Mouse (Mus musculus) kidney, adult 8-10 months (tissue): ENCODE measurements around the gene Foxd3.
"Not testable (repeated sequence)": the region's sequence is repeated elsewhere in the genome, so short reads cannot be mapped to it uniquely, and the experiment has no call there.

Source experiments
- DNase-seq, 2 experiments: peaks; one replicate each; pipeline ENCODE4 v3.0.0; 2022

Foxd3 gene

DNA sequence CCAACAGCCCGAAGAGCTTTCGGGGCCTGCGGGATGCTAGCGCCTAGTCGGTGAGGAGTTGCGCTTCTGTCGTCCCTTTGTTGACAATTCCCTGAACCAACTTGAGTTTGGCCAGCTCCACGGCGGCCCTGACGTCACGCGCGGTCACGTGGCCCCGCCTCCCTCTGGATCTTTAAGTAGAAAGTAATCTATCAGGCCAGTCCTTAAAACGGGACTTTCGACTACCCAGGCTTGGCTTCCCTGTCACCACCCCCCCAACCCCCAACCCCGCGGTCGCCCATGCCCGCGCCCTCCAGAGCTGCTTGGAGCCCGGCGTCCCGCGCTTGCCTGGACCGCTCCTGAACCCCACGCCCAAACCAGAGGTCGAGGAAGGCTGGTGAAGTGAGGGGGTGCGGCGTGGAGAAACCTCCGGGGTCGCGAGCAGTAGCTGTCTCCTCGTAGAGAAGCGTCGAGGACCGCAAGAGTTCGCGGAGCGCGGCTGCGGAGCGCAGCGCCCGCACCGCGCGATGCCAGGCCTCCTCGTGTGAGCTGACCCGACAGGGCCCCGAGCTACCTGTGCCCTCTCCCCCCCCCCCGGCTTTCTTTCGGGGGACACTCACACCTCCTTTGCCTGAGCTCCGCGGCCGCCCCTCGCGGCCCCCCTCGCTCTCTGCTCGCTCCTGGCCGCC lies at the start of gene Foxd3:
TSS of gene Foxd3 (plus strand) at position 363 of the 668 bp plus-strand sequence.
- no peak for DNase-seq

DNA sequence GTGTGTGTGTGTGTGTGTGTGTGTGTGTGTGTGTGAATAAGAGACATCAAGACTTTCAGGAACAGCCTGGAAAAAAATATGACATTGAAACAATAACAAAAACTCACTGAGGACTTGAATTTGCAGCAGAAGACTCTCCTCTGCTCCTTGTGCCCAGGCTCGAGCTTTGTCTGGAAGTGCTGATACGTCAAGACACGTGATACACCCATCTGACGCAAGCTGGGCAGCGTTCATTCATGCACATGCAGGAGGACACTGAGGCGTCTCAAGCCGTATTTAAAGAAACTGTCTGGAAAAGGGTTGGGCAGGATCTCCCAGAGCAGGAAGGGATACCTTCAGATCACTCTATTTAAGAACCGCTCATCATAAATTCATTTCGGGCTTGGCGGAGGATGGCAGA lies 43.9 kb upstream of the Foxd3 start:
- no peak for DNase-seq

DNA sequence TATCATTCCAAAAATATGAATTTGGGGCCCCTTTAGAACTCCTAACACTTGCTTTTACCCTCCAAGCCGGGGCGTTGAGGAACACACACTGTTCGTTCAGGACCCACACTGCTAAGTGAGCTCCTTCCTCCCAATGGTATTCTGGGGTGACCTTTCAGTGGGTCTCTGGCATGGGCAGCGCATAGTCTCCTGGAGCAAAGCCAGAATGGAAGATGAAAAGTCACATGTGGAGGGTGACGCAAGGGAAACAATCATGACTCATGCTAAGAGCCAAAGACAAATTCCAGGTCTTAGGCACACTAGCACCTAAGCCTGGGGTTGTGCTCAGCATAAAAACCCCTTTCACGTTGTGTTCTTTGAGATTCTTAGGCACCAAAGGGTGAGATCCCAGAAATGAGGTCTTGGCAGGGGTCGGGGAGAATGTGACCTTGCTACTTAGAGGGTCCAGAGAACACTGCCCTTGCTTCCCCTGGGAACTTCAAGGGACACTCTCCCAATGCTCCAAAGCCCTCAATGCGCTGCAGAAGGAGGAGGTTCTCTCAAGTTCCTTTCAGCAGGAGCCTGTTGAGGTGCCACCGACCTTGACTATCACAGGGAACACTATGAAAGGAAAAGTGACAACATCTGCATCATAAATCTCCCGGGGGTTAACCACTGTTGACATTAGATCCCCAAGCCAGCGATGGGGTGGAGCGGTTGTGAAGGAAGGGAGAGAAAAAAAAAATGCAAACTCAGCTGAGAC lies 43.3 kb upstream of the Foxd3 start:
- no peak for DNase-seq

DNA sequence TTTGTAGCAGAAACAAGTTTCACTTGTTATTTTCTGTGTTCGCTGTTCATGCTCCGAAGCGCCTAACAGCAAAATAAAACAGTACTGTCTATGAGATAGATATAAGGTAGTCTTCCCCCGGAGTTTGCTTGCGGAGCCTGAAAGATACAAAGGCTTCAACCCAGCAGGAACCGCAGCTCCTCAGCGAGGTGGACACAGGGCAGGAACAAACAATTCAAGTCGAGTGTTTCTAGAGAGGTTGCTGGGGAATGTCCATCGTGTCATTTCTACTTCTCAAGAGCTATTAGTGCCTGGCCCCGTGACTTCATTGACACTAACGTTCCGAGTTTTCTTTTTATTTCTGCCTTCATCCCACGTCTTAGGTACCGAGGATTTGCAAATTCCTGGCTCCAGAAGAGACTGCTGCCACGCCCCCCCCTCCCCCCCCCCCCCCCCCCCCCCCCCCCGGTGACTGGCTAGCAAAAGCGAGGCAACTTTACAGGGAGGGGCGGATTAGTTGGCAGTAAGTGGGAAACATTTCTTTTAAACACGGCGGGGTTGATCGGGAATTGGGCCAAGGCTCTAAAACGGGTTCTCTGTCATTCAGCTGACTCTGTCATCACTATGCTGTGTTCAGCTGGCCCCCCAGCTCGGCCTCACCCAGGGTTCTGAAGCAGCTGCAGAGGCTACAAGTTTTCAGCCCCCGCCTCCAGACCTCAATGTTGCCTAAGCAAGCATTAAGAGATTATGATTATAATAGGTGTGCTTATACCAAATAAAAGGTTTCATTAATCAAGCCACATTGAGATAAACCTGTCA lies 29.9 kb upstream of the Foxd3 start:
- no peak for DNase-seq

DNA sequence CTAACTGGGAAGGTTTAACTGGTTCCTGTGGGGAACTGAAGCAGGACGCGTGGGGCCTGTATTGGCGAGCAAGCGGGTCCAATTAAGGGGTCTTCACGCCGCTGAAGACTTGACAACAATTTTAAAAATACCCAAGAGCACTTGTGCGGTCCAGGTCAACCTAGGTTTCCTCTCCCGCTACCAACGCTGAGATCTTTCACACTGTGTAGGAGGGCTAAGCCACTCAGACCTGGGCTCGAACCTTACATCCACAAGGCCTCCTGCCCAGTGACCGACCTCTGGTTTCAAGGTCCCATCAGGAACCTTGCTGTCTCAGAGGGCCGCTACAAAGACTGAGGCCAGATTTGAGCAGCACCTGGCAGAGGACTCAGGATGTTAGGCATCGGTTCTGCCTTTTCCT lies 29.0 kb upstream of the Foxd3 start:
- no peak for DNase-seq

DNA sequence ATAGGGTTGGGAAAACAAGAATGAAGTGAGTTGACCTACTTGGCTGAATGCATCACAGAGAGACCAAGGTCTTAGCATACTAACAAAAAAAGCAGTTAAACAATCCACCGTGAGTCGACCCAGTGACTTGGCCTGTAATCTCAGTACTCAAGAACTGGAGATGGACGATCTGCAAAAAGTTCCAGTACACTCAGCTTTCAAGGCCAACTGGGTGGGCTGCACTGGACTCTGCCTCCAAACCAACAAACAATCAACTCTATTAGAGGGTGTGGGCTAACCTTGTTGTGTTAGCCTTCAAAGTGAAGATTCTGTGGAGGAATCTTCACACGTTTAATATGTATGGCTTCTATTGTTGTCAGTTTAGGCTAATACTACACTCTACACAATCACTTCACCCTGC lies 20.1 kb upstream of the Foxd3 start:
- DNase-seq = no peak

DNA sequence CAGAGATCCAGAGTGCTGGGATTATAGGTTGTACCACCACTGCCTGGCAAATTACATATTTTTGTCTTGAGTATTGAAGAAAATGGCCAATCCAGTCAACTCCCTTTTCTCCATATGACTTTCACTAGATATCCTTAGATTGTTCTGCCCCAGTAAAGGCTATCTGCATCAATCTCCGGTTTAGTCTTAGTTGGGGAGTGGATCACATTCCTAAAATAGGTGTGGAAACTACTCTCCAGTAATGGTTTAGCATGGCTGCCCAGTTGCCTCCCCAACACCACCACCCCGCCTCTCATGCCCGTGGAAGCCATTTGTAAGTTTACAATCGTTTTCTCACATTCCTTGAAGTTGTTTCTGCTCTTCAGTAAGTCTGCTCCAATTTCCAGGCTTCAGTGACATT lies 19.4 kb upstream of the Foxd3 start:
- DNase-seq = no peak

DNA sequence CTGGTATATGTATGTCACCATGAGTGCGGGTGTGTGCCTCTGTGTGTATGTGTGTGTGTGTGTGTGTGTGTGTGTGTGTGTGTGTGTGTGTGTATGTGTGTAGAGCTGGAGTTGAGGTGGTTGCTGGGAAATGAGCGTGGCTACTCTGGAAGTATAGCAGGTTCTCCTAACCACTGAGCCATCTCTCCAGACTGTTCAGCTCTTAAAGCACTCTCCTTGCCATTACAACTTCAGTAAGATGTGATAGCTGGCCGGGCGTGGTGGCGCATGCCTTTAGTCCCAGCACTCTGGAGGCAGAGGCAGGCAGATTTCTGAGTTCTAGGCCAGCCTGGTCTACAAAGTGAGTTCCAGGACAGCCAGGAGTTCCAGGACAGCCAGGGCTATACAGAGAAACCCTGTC lies 15.5 kb upstream of the Foxd3 start:
- not testable (repeated sequence) for DNase-seq

DNA sequence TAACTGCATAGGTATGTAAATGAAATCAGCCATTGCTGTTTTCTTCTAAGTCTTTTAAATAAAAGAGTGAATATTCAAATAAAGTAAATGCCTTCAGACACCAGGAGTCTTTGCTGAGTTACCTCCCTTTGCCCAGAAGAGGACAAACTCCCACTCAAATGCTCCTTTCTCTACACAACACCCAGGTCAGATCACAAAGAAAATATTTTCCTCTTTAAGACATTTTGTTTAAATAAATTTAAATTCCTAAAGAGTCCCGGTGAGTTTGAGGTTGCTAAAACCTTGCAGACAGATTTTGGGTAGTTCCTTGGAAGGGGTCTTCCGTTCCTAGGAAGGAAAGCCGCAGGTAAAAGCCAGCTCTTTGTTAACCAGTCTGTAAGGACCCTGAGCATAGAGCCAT lies 14.2 kb upstream of the Foxd3 start:
- DNase-seq = no peak

DNA sequence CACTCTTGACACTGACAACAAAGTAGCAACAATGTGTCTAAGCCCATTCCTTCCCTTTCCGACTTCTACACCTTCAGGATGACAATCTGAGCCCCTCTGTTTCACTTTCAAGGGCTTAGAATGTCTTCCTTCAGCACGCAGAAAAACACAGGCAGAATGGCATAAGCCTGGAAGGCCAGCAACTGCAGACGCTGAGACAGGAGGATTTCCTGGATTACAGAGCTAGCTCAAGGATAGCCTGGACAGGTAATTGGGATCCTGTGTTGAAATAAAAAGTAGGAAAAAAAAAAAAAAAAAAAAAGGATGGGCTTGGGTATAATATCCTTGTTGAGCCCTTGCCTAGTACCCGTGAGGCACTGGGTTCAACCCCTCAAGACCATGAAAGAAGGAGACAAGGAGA lies 10.5 kb upstream of the Foxd3 start:
- DNase-seq = no peak

DNA sequence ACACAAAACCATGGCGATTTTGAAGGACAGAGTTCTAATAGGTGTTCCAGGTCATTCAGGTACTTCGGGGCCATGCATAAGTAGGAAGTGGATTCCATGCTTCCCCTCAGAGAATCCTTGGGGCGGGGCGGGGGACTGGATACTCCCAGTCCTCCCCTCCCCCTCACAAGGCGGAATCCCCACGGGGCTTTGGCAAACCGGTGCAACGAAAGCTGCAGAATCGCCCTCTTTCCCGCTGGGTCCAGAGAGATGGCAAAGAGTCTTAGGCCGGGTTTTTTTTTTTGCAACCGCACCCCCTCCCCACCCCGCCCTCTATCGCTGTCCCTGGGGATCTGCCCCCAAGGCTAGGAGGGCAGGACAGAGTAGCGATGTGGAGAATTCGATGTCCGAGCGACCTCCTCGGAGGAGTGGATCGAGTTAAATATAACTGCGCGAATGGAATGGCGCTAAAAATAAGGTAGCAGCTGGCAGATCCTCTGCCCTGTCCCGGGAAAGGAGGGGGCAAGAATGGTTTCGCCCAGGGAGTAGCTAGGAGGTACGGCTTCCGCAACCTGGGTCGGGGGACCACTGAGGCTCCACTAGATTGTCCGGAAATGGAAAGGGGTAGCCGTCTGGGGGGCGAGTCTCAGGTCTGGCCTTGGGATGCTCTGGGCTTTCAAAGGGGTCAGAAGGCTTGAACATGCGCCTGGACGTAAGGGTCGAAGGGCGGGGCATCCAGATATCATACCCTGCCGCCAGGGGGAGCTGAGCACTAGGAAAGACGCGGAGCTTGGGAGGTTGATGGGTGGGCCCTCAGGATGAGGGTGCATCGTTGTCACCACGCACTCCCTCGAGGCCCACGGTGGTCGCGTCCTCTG lies 5.8 kb upstream of the Foxd3 start:
- no peak for DNase-seq

DNA sequence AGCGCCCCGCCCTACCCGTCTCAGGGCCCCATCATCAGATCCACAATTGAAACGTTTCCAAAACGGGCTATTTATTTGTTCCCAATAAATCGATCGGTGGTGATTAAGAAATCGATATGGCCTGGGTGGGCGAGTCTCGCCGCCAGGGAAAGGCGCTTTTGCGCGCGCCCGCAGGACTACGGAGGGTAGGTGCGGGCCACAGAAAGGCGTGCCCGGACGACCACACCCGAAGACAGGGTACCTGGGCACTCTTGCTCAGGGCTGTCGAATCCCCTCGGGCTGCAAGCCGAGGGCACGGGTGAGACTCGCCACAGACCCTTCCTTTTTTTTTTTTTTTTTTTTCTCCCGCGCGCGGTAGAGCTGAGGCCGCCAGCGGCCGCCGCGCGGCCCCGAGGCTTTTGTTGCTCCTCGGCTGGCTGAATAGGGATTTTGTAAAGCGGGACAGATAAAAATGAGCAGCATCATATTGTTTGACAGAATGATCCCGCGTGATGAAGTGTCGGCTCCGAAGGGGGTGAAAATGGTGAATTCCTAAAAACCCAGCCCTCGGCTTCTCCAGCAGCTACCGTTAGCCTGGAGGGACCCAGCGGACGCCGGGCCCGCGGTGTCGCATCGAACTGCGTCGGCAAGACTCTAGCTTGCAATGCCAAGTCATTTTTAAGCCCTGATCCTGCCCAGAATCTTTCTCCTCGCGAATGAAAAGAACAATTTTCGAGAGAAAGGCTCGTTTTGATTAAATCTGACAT lies 5.0 kb upstream of the Foxd3 start:
- DNase-seq = no peak

DNA sequence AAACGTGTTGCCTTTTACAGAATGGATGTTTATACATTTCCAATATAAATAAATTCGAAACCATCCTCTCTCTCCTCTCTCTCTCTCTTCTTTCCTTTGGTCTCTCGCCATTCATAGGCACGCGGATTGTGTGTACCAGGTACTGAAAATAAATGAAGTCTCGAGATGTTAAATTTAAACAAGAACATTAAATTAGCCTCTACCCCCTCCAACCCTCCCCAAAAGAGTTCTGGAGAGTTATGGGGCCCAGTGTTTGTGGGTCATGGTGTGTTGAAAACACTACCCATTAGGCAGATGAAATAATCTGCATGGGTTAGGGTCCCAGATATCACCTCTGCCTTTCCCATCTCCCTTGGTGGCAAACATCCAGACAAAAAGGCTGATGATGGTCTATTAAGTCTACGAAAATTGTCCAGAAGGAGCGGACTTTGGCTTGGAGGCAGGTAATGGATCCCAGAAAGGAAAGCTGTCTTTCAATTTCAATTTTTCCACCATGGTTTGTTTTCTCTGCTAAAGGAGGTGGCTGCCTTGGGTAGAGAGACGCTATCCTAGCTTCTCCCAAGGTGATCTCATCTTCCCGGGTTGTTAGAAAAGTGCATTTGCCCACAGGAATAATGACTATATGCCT lies 4.2 kb upstream of the Foxd3 start:
- DNase-seq = no peak

DNA sequence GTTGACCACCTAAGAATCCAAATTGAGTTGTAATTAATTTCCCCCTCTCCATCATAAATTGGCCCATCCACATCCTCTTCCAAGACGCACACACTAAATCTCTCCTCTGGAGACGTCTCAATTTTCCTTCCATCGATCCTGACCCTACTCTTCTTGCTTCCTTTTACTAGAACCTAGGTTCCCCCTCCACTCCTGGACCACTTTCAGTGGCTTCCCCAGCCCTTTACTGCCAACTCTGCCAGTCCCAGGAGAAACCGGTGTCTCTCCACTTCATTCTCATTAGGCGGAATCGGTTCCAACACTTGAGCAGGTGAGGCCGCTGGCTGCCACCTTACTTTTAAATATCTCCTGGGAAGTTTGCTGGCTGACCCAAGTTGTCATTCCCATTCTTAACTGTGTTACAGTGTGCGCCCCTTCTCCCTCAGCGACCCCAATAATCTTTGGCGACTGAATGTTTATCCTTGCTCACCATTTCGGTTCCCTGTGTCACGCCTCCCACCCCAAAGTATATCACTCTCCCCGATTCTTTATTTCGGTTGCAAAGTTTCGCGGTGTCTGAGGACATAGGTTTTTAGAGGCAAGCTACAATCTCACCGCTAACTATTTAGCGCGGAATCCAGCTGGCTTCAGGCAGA lies 3.4 kb upstream of the Foxd3 start:
- no peak for DNase-seq

DNA sequence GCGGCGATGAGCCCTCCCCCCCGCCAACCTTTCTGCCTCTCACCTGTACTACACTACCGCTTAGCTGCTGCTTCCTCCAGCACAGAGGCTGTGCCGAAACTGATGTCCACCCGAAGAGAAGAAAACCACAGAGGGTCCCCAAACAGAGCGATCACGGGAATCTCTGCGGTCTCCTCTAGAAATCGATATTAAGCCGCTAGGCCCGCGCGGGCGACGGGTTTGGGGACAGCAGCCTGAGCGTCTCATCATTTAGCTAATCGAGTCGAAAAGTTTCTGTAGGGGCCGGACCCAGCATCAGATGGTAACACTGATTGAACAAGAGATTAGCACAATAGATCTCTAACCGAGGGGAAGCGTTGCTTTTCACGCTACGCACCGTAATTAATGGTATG lies 2.9 kb upstream of the Foxd3 start:
- no peak for DNase-seq

DNA sequence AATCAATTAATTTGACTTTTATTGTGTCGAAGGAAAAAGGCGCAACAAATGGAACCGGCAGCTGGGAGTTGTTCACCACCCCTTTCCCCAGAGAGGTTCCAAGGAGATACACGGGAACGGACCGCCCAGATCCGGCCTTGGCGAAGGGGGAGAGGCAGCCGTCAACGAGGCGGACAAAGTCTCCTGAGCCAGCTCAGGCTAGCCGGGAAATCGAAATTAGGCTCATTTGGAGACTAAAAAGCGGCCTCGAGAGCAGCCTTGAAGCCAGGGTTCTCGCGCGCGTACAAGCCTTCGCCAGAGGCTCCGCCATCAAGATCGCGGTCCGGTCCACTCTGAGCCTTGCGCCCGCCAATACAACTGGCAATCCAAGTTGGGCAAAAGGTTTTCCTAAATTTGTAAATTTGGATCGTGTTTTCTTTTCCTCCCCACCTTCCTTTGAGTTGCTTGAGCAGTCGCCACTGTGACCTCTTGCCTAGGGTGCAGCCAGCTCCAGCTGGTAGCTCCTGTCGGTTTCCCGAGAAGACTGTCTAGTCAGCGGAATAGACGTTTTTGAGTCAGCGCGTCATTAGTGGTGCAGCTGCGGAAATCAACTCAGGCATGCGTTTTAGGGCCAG lies 2.4 kb upstream of the Foxd3 start:
- no peak for DNase-seq

DNA sequence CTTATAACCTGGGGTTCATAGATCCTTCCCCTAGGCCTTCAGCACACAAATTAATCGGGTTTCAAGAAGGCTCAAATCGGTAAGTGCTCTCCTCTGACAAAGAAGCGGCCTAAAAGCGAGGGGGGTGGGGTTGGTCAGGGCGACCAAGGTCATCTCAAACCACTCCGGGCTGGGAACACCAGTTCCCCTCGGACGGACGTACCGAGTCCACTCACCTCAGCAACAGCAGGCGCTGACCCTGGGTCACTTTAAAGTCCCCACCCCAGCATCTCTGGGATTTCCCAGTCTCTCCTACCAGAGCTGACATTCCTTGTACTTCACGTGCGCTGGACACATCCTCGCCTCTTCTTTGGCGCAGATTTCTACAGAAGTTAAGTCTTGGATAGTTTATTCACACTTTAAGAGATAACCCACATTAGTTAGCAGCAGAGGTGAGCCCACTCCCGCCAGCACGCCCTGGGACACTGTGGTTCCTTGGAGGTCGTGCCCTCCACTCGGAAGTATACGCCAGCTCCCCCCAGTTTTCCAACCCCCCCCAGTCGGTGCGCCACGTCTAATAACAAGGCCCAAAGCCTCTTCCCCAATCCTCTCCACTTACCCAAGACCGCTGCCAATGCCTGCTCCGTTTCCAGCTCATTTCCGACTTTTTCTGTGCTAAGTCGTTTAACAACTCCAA lies 1.3 kb upstream of the Foxd3 start:
- DNase-seq = no peak

DNA sequence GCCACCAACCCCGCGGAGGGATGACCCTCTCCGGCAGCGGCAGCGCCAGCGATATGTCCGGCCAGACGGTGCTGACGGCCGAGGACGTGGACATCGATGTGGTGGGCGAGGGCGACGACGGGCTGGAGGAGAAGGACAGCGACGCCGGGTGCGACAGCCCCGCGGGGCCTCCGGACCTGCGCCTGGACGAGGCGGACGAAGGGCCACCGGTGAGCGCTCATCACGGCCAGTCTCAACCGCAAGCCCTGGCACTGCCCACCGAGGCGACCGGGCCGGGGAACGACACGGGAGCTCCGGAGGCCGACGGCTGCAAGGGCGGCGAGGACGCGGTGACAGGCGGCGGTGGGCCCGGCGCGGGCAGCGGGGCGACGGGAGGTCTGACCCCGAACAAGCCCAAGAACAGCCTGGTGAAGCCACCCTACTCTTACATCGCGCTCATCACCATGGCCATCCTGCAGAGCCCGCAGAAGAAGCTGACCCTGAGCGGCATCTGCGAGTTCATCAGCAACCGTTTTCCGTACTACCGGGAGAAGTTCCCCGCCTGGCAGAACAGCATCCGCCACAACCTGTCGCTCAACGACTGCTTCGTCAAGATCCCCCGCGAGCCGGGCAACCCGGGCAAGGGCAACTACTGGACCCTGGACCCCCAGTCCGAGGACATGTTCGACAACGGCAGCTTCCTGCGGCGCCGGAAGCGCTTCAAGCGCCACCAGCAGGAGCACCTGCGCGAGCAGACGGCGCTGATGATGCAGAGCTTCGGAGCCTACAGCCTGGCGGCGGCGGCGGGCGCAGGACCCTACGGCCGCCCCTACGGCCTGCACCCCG lies 718 bp downstream of the Foxd3 start:
- DNase-seq = no peak

DNA sequence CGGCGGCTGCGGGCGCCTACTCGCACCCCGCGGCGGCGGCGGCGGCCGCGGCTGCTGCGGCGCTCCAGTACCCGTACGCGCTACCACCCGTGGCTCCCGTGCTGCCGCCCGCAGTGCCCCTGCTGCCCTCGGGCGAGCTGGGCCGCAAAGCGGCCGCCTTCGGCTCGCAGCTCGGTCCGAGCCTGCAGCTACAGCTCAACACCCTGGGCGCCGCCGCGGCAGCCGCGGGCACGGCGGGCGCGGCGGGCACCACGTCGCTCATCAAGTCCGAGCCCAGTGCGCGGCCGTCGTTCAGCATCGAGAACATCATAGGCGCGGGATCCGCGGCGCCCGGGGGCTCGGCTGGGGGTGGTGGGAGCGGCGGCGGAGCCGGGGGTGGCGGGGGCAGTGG lies 1.3 kb downstream of the Foxd3 start:
- no peak for DNase-seq
